Mouse (Mus musculus): ENCODE measurements around the gene Sbds.

Gene Sbds

DNA sequence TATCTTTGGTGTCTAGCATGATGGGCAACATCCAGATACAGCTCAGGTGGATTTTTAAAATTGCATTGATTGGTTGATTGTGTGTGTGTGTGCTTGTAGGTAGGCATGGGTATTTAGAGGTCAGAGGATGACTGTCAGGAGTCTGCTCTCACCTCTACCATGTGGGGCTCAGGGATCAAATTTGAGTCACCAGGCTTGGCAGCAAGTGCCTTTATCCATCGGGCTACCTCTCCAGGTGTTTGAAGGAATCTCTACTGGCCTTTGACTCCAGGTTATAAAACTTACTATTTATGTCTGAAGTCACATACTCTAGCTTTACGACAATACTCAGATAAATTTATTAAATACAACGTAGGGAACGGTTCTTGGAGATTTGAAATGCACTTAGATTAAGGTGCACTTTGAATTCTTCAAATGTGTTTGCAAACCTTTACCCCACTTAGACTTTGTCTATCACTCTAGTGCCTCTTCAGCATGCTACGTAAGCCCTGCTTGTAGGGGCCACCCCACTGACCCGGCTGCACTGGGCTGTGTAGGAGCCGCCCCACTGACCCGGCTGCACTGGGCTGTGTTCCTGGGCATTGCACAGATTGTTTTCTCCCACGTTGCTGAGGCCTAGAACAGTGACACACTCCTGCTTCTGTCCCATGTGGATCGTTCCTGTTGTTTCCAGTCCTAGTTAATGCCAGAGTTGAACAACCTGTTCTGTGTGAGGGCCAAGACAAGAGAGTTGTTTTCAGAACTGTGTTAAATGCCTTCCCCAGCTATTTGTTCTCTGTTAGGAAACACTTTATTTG lies 54.9 kb downstream of the Sbds start:
- no peak for DNase-seq (ENCODE audit: low spot score in 2 of 2)

DNA sequence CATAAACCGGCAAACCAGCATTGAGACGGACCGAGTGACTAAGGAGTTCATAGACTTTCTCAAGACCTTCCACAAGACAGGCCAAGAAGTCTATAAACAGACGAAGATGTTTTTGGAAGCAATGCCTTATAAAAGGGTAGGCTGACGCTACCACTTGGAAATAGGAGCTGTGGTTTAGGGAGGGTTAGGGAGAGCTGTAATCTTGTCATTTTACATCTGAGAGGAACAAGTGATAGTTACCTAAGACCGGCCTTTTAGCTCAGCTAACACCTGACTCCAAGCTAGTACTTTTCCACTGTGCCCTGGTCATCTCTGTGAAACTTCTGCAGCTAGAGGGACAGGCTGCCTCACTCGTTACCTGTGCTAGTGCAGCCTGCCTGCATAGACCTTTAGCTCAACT lies 57.3 kb downstream of the Sbds start:
- DNase-seq (ENCODE audit: low spot score in 2 of 2) = no peak

DNA sequence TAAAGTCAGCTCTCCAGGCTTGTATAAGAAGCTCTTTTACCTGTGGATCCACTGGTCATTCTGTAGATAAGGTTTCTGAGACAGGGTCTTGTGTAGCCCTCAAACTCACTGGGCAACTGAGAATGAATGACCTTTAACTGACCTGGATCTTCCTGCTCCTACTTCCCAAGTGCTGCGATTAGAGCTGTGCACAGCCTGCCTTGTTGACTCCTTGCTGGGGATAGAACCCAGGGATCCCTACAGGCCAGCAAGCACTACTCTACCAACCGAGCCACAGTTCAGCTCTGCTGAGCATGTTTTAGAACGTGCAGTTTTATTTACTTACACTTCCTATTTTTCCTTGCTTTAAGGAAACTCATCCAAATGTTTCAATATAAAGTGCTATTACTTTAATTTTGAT lies 57.9 kb downstream of the Sbds start:
- no peak for DNase-seq (ENCODE audit: low spot score in 2 of 2)

DNA sequence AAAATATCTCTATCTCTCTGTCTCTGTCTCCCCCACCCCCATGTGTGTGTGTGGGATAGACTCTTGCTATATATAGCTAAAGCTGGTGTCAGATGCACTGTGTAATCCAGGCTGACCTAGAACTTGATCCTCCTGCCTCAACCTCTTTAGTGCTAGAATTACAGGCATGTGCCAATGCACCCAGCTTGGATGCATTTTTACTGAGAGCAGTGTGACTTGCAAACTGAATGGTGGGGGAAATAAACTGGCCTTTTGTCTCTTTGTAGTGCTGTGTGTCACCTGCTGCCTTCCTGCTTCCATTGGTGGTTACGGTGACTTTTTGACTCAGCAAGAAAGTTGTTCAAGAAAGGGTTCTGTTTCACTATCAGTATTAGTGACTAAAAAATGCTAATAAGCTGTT lies 59.0 kb downstream of the Sbds start:
- DNase-seq (ENCODE audit: low spot score in 2 of 2) = no peak
